Mouse (Mus musculus) small intestine, adult 2 months (tissue): Measurements from ENCODE around the gene Sv2c.
"Not testable (repeated sequence)": the region's sequence is repeated elsewhere in the genome, so short reads cannot be mapped to it uniquely, and the experiment has no call there.

Source experiments
- CTCF ChIP-seq: fragments of 200-500 bp; IDR thresholded peaks from 2 replicates; pipeline ENCODE4 v1.5.1; 2012; ENCODE audit warnings: low read depth, mild to moderate bottlenecking, control low read depth, inconsistent platforms, low read length, moderate library complexity, mixed read lengths; ENCODE audit not compliant: insufficient replicate concordance, insufficient read length; ENCODE audit errors: extremely low read depth
- POLR2A ChIP-seq: fragments of 200-500 bp; IDR thresholded peaks from 2 replicates; pipeline ENCODE4 v1.6.1; 2012; ENCODE audit warnings: low read depth, mild to moderate bottlenecking, control low read depth, inconsistent platforms, low read length, moderate library complexity

- not testable (repeated sequence) for TF ChIP-seq POLR2A, CTCF
These were observed 164.3 kb downstream of the Sv2c start for GRCm38 (mm10) chr13:95968031-95968430.
